Mouse (Mus musculus) lung, adult 2 months (tissue): Measurements from ENCODE around the gene Neurl1b. TPM values are rescaled to one million over a fixed set of nuclear protein-coding genes. Genes with fewer than 3 reads are reported as not detected.

ENCODE experiments used
- DNase-seq: peaks from one replicate; pipeline ENCODE4 v3.0.0; 2022
- H3K4me1 ChIP-seq: fragments of 200-500 bp; 2 replicates; pipeline ENCODE4 v1.6.1; 2011; ENCODE audit warnings: low read length; ENCODE audit not compliant: control insufficient read depth, insufficient read depth
- H3K4me3 ChIP-seq: fragments of 200-500 bp; replicated peaks from 2 replicates; pipeline ENCODE3; 2011; ENCODE audit warnings: low read depth, mild to moderate bottlenecking, control low read depth, low read length; ENCODE audit errors: extremely low read depth
- CTCF ChIP-seq: fragments of 200-500 bp; IDR thresholded peaks from 2 replicates; pipeline ENCODE4 v1.5.1; 2011; ENCODE audit warnings: mild to moderate bottlenecking, low read length, control low read depth; ENCODE audit not compliant: insufficient read depth
- POLR2A ChIP-seq: fragments of 200-500 bp; IDR thresholded peaks from 2 replicates; pipeline ENCODE4 v1.6.1; 2011; ENCODE audit warnings: low read depth, mild to moderate bottlenecking, control low read depth, low read length, borderline replicate concordance; ENCODE audit errors: extremely low read depth
- WGBS: fragments of 180-500 bp; shearing (Covaris S2); methylation state at CpG from one replicate; pipeline ENCODE4 v1.1.7; 2018; 5-methylcytosine and 5-hydroxymethylcytosine counted together
- polyA plus RNA-seq: library from polyadenylated mRNA; depleted of rRNA; stranded (reverse); fragments of >200 nt; gene quantifications from 2 replicates; pipeline ENCODE4 v1.2.3, GENCODE M21; 2012; rRNA removed

Gene Neurl1b
- polyA plus RNA-seq, 1 experiment: 14.5 TPM

DNA sequence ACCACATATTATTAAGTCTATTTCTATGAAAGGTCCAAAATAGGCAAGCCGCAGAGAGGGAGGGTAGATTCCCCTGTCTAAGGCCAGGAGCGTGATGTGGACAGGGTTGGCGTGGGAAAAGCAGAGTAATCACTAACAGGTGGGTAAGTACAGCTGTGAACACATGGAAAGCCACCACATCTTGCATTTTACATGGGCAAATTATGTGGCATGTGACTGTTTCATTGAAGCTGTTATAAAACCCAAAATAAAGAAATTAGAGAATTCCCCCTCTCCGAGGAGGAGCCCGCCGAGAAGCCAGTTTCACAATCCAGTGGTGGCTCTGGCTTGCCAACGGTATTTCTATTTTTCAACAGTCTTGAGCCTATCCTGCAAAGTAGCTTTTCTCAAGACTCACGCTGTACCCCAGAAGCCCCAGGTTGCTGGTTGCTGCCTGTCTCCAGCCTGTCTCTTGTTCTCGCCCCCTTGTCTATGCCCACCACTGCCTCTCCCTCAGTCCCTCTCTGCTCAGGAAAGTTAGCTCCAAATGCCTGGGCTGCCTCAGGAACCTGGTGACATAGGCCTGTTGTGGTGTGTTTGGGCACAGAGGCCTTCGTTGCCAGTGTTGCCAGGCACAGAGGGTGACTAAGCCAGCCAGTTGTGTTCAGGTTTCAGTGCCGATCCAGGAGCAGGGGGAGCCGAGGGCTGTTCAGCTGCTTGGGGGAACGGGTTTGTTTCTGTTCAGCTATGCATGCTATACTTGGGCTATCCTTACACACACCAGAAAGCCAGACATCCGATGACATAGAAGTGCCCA lies 70.2 kb downstream of the Neurl1b start:
- WGBS: 75% methylated on average over 14 of the region's 14 CpGs
- Histone ChIP-seq H3K4me3 (no peak overlapping the region), H3K4me1 (peaks cover 7% of the 10 kb centered on the region)
- no peak for DNase-seq
- no peak for TF ChIP-seq CTCF
- no peak for TF ChIP-seq POLR2A

DNA sequence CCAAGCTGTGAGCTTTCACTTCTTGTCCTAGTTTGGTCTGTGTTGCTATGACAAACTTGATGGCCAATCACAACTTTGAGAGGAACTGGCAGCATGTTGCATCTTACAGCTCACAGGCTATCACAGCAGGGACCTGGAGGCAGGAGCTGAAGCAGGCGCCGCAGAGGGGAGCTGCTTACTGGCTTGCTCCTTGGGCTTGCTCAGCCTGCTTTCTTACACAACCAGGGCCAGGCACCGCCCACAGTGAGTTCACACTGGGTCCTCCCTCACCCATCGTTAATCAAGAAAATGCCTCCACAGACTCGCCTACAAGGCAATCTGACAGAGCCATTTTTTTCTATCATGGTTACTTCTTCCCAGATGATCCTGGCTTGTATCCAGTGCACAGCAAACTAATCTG lies 72.6 kb downstream of the Neurl1b start:
- Histone ChIP-seq H3K4me1 (peaks cover 9% of the 10 kb centered on the region), H3K4me3 (no peak overlapping the region)
- 50% methylated on average over 5 of the region's 5 CpGs for WGBS
- TF ChIP-seq POLR2A (no peak), CTCF (no peak)
- DNase-seq: no peak

DNA sequence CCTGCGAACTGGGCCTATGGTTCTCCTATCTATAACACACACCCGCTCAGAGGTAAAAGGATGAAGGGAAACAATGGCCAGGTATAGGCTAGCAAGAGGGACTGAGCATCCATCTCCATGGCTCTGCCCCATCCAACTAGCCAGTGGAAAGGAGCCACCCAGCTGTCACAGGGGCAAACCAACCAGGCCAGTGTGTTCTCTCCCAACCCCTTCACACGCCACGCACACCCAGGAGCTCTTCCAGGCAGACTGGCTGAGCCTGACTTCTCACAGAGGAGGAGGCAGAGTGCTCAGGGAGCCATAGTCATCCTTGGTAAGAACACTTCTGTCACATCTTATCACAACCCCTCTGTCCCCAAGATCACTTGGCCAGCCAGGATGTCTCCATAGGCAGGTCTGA lies 73.3 kb downstream of the Neurl1b start:
- Histone ChIP-seq H3K4me3 (no peak overlapping the region), H3K4me1 (peaks cover 9% of the 10 kb centered on the region)
- 89% methylated on average over 4 of the region's 4 CpGs for WGBS
- no peak for DNase-seq
- TF ChIP-seq CTCF: no peak
- no peak for TF ChIP-seq POLR2A

DNA sequence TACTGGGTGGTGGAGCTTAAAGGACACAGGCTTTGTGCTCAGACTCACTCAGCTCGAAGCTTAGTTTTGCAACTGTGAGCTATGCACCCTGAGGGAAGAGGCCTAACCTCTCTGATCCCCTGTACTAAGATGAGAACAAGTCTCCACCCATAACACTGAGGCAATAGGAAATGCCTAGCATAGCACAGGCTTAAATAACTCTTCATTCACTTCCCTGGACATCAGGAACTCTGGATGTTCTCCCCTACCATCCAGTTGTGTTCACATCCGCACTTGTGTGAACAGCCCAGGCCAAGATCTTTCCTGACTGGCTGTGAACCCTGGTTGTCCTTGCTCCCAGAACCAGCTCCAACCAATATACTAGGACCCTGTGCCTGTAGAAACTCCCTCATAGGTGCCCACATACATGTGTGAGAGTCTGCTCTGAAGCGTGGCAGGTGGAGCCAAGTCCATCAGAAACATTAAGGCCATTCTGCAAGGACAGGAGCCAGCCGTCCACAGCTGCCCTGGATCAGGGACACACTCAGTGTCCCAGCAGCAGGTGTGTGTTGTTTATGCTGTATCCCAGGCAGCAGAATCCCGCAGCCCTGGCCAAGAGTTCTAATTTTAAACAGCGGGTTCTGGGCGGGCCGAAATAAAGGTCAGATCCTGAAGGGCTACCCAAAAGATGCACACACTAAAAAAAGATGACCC lies 74.2 kb downstream of the Neurl1b start:
- 43% methylated on average over 8 of the region's 8 CpGs for WGBS
- Histone ChIP-seq H3K4me1 (peaks cover 9% of the 10 kb centered on the region), H3K4me3 (no peak overlapping the region)
- TF ChIP-seq CTCF: no peak
- TF ChIP-seq POLR2A: no peak
- peak; percentile 41 for DNase-seq

DNA sequence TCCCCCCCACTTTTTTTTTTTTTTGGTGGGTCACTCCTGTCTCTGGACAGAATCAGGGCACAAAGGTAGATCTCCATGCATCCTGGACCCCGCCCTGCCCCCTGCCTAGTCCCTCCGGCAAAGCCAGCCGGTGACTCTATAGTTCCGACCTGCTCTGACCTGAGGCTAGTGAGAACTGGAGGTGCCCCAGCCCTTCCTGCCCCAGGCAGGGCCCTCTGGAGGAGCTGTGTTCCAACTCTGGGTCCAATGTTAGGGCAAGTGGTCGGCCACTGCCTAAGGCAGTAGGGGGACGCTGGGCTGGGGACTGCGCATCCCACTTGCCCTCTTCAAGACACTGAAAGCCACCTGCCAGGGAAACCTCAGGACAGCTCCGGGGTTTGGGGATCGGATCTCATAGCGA lies 75.4 kb downstream of the Neurl1b start:
- no peak overlapping the region for H3K4me3 ChIP-seq
- WGBS: 93% methylated on average over 10 of the region's 10 CpGs
- DNase-seq: no peak
- no peak for TF ChIP-seq CTCF
- peaks cover 9% of the 10 kb centered on the region for H3K4me1 ChIP-seq

DNA sequence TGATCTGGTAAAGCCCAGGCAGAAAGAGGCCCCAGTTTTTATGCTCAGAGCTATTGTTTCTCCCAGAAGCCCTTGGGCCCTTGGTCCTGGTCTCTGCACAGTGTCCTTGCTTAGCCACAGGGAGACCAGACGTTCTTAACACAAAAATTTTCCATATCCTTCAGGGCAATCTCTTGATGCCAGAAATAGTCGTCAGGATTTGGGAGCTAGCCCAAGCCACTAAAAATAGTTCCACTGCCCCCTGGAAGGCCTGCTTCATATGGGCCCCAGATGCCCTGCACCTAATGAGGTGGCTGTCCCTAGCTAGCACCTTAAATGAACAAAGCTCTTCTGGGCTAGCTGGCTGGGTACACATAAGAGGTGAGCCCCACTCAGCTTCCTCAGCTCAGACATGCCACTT lies 76.3 kb downstream of the Neurl1b start:
- no peak for DNase-seq
- H3K4me1 ChIP-seq: peaks cover 9% of the 10 kb centered on the region
- H3K4me3 ChIP-seq: no peak overlapping the region
- 34% methylated on average over 2 of the region's 2 CpGs for WGBS
- no peak for TF ChIP-seq CTCF
- TF ChIP-seq POLR2A: no peak

DNA sequence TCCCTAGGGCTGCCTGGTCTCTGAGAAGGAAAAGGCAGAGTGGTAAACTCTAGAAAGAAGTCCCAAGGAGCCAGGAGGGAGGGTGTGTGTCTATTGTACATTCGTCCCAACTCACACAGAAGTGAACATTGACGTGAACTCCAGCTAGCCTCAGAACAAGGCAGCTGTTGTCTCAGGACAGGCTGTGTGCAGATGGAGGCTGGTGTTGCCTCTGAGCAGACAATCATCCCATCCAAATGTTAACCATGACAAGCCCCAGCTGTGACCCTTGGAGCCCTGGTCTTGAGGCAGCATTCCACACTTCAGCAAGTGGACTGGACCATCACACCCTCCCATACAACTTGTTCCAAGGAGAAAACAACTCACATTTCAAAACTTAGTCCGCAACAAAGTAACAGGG lies 77.6 kb downstream of the Neurl1b start:
- TF ChIP-seq POLR2A (0 out of 2 replicates have a peak, but pooled peaks have one; percentile 8), CTCF (no peak)
- Histone ChIP-seq H3K4me3 (no peak overlapping the region), H3K4me1 (peaks cover 14% of the 10 kb centered on the region)
- no peak for DNase-seq
- WGBS: 77% methylated on average over 3 of the region's 3 CpGs

DNA sequence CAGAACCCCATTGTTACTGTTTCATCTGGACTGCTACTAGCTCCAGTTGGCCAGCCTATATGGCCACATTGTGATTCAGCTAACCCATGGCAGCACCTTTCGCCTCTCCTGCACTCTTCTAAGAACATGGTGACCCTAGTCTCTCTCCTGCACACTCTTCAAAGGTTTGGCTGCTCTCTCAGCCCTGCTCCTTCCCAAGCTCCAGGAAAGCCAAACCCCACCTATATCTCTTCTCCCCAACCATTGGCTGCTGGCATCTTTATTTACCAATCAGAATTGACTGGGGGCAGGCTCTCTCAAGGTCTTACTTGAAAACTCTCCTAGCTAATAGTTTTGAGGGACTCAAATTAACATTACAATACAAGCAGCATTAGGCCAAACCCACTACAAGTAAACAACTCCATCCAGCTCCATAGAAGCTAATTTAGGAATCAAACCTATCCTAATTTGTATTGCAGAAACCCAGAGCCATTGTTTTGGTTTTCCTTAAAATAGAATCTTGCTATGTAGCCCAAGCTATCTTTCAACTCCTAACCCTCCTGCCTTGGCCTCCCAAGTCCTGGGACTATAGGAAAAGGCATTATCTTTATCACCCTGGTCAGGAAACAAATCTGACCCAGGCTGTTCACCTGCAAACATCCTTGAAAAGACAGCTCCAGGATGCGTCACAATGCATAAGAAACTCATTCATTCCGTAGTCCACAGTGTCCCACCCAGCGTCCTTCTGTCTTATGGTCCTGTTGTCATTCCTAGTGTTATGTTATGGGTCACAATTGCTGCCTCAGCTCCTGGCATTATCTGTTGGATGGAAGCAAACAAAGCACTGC lies 80.2 kb downstream of the Neurl1b start:
- TF ChIP-seq POLR2A: no peak
- TF ChIP-seq CTCF: no peak
- Histone ChIP-seq H3K4me3 (no peak overlapping the region), H3K4me1 (peaks cover 14% of the 10 kb centered on the region)
- 79% methylated on average over 4 of the region's 4 CpGs for WGBS
- DNase-seq: no peak

Other genes with a start within 250 kb of the Neurl1b start
- gene Pdia2, start 215.7 kb upstream of the Neurl1b start, polyA plus RNA-seq: 0.62 and 0.70 TPM in 2 replicates
- 52.9 and 59.5 TPM in 2 replicates for gene Rgs11, start 211.9 kb upstream of the Neurl1b start, polyA plus RNA-seq
- 27.3 and 30.4 TPM in 2 replicates for gene Arhgdig, start 207.0 kb upstream of the Neurl1b start, polyA plus RNA-seq
- 60.4 and 76.1 TPM in 2 replicates for gene Fam234a, start 170.6 kb upstream of the Neurl1b start, polyA plus RNA-seq
- gene Luc7l, start 161.9 kb upstream of the Neurl1b start, polyA plus RNA-seq: 16.9 and 19.1 TPM in 2 replicates
- 86.3 and 93.3 TPM in 2 replicates for gene Ergic1, start 146.7 kb downstream of the Neurl1b start, polyA plus RNA-seq
- 233 and 359 TPM in 2 replicates for gene Dusp1, start 147.3 kb downstream of the Neurl1b start, polyA plus RNA-seq
- 194 and 219 TPM in 2 replicates for gene Atp6v0e, start 248.4 kb downstream of the Neurl1b start, polyA plus RNA-seq